Mouse (Mus musculus) lung, postnatal 0 days (tissue): ENCODE results near the gene Wfdc21. TPM values are rescaled to one million over a fixed set of nuclear protein-coding genes. Genes with fewer than 3 reads are reported as not detected.
A peak's percentile ranks its signal among the peaks of the same experiment; 100 is the strongest.

Experiments used
- ATAC-seq: fragments of 200-750 bp; cut with Nextera tagmentation; 2 replicates; pipeline ENCODE4 v1.8.0; 2017; ENCODE audit warnings: moderate library complexity
- DNase-seq: peaks from one replicate; pipeline ENCODE4 v3.0.0-alpha.2; 2016; ENCODE audit warnings: low spot score
- H3K27ac ChIP-seq: fragments of 300-500 bp; sonication (generic); 2 replicates; pipeline ENCODE4 v1.5.1; 2014; ENCODE audit warnings: antibody characterized with exemption, mild to moderate bottlenecking, low read length, mixed read lengths
- H3K27me3 ChIP-seq: fragments of 300-500 bp; sonication (generic); replicated peaks from 2 replicates; pipeline ENCODE4 v1.6.1; 2014; ENCODE audit warnings: low read length, mixed read lengths; ENCODE audit not compliant: insufficient read depth
- H3K36me3 ChIP-seq: fragments of 300-500 bp; sonication (generic); 2 replicates; pipeline ENCODE4 v1.6.1; 2014; ENCODE audit warnings: low read length, mixed read lengths; ENCODE audit not compliant: insufficient read depth
- H3K4me1 ChIP-seq: fragments of 300-500 bp; sonication (generic); 2 replicates; pipeline ENCODE4 v1.6.1; 2014; ENCODE audit warnings: antibody characterized with exemption, low read depth, low read length, mixed read lengths; ENCODE audit not compliant: insufficient read depth
- H3K4me2 ChIP-seq: fragments of 300-500 bp; sonication (generic); replicated peaks from 2 replicates; pipeline ENCODE4 v1.6.1; 2014; ENCODE audit warnings: low read depth, mild to moderate bottlenecking, low read length, moderate library complexity, mixed read lengths
- H3K4me3 ChIP-seq: fragments of 300-500 bp; sonication (generic); 2 replicates; pipeline ENCODE4 v1.5.1; 2014; ENCODE audit warnings: low read depth, low read length
- H3K9ac ChIP-seq: fragments of 300-500 bp; sonication (generic); replicated peaks from 2 replicates; pipeline ENCODE4 v1.6.1; 2014; ENCODE audit warnings: low read depth, mild to moderate bottlenecking
- H3K9me3 ChIP-seq: fragments of 300-500 bp; sonication (generic); 2 replicates; pipeline ENCODE4 v1.6.1; 2016; ENCODE audit warnings: low read length, mixed read lengths
- CTCF ChIP-seq: IDR thresholded peaks from 2 replicates; pipeline ENCODE4 v1.5.1; 2016; ENCODE audit warnings: antibody characterized with exemption, mild to moderate bottlenecking
- EP300 ChIP-seq: IDR thresholded peaks from 2 replicates; pipeline ENCODE4 v1.6.1; 2016; ENCODE audit warnings: antibody characterized with exemption, mild to moderate bottlenecking, control low read depth
- WGBS: fragments of 180-500 bp; shearing (Covaris S2); extraction: QIAGEN DNeasy Blood & Tissue Kit; methylation state at CpG from one replicate; pipeline ENCODE4 v1.1.7; 2014; 5-methylcytosine and 5-hydroxymethylcytosine counted together
- polyA plus RNA-seq: library from polyadenylated mRNA; unstranded; fragments of >200 nt; fragmentation: Nextera tagmentation; extraction: Ambion mirVana; gene quantifications from 2 replicates; pipeline ENCODE4 v1.2.1, GENCODE M21; 2015

The Wfdc21 gene
- polyA plus RNA-seq, 1 experiment from 2014 or later = 13.8 TPM

GRCm38 (mm10) chr11:83799871-83800430, 53.2 kb downstream of the Wfdc21 start:
- H3K27ac ChIP-seq = no peak overlapping the region
- H3K9ac ChIP-seq = no peak overlapping the region
- no peak for TF ChIP-seq EP300
- no peaks in the 10 kb centered on the region for H3K9me3 ChIP-seq
- DNase-seq = no peak
- H3K4me3 ChIP-seq = no peak overlapping the region
- H3K36me3 ChIP-seq = no peaks in the 10 kb centered on the region
- no peak for ATAC-seq
- 60% methylated on average over 12 of the region's 12 CpGs for WGBS
- H3K4me2 ChIP-seq = no peak overlapping the region
- no peaks in the 10 kb centered on the region for H3K4me1 ChIP-seq
- no peaks in the 10 kb centered on the region for H3K27me3 ChIP-seq

- Histone ChIP-seq H3K36me3 (no peaks in the 10 kb centered on the region), H3K9me3 (no peaks in the 10 kb centered on the region), H3K4me2 (no peak overlapping the region), H3K27ac (no peak overlapping the region), H3K4me3 (no peak overlapping the region), H3K9ac (no peak overlapping the region), H3K27me3 (no peaks in the 10 kb centered on the region), H3K4me1 (no peaks in the 10 kb centered on the region)
- no peak for TF ChIP-seq EP300
- peak; percentile 71 for TF ChIP-seq CTCF
- DNase-seq = peak; percentile 59
- ATAC-seq = no peak
- 67% methylated on average over 8 of the region's 8 CpGs for WGBS
Observed at GRCm38 (mm10) chr11:83802166-83802565, 55.4 kb downstream of the Wfdc21 start.

Other genes with a start within 250 kb of the Wfdc21 start
- not detected in 2 replicates for gene Heatr9, start 224.8 kb upstream of the Wfdc21 start, polyA plus RNA-seq
- 3.3 and 5.9 TPM in 2 replicates for gene Ccl5, start 216.4 kb upstream of the Wfdc21 start, polyA plus RNA-seq
- gene Ccl9, start 168.3 kb upstream of the Wfdc21 start, polyA plus RNA-seq = 29.8 and 36.6 TPM in 2 replicates
- 413 and 421 TPM in 2 replicates for gene Ccl6, start 153.9 kb upstream of the Wfdc21 start, polyA plus RNA-seq
- not detected in 2 replicates for gene Rpl9-ps1, start 101.3 kb upstream of the Wfdc21 start, polyA plus RNA-seq
- gene Ccl3, start 97.6 kb upstream of the Wfdc21 start, polyA plus RNA-seq = 3.6 and 11.2 TPM in 2 replicates
- 1.7 and 15.8 TPM in 2 replicates for gene Ccl4, start 84.4 kb upstream of the Wfdc21 start, polyA plus RNA-seq
- 27.1 and 33.5 TPM in 2 replicates for gene Wfdc17, start 42.9 kb upstream of the Wfdc21 start, polyA plus RNA-seq
- 11.4 TPM in 1 of 2 replicates, not detected in the other for gene Wfdc18, start 37.9 kb upstream of the Wfdc21 start, polyA plus RNA-seq
- 11.8 and 13.7 TPM in 2 replicates for gene Heatr6, start 6.8 kb downstream of the Wfdc21 start, polyA plus RNA-seq
- gene Hnf1b, start 103.1 kb downstream of the Wfdc21 start, polyA plus RNA-seq = 9.0 and 11.4 TPM in 2 replicates
- gene Ddx52, start 195.1 kb downstream of the Wfdc21 start, polyA plus RNA-seq = 23.0 and 23.3 TPM in 2 replicates
- 7.4 and 8.8 TPM in 2 replicates for gene Synrg, start 217.5 kb downstream of the Wfdc21 start, polyA plus RNA-seq